Mouse (Mus musculus): ENCODE measurements around the gene Tmed6. TPM values are rescaled to one million over a fixed set of nuclear protein-coding genes. Genes with fewer than 3 reads are reported as not detected.

Gene Tmed6
- polyA plus RNA-seq, 1 experiment, result not detected

- Histone ChIP-seq H3K27ac (ENCODE audit: insufficient read depth, low read depth, low read length) (no peak overlapping the region), H3K4me1 (ENCODE audit: control insufficient read depth, insufficient read depth, low read length) (peaks cover 6% of the 10 kb centered on the region; the same call in 1 of the 2 replicates), H3K4me3 (ENCODE audit: insufficient read depth, low read length) (no peak overlapping the region)
- no peak for TF ChIP-seq CTCF (IDR thresholded peaks at IDR 0.05; ENCODE audit: low read depth, low read length)
- TF ChIP-seq POLR2A (IDR thresholded peaks at IDR 0.05; ENCODE audit: borderline replicate concordance, low read depth, low read length), result no peak
Observed at GRCm38 (mm10) chr8:107074128-107074527, 8.7 kb upstream of the Tmed6 start.

GRCm38 (mm10) chr8:107073706-107074105 lies 8.3 kb upstream of the Tmed6 start:
- H3K27ac ChIP-seq (ENCODE audit: insufficient read depth, low read depth, low read length), result no peak overlapping the region
- H3K4me3 ChIP-seq (ENCODE audit: insufficient read depth, low read length), result no peak overlapping the region
- TF ChIP-seq CTCF (IDR thresholded peaks at IDR 0.05; ENCODE audit: low read depth, low read length) (no peak), POLR2A (IDR thresholded peaks at IDR 0.05; ENCODE audit: borderline replicate concordance, low read depth, low read length) (no peak)
- H3K4me1 ChIP-seq (ENCODE audit: control insufficient read depth, insufficient read depth, low read length), result peaks cover 6% of the 10 kb centered on the region; the same call in 1 of the 2 replicates

GRCm38 (mm10) chr8:107062613-107063012 lies 2.8 kb downstream of the Tmed6 start:
- Histone ChIP-seq H3K4me1 (ENCODE audit: control insufficient read depth, insufficient read depth, low read length) (peaks cover 8% of the 10 kb centered on the region), H3K27ac (ENCODE audit: insufficient read depth, low read depth, low read length) (no peak overlapping the region), H3K4me3 (ENCODE audit: insufficient read depth, low read length) (no peak overlapping the region)
- TF ChIP-seq CTCF (IDR thresholded peaks at IDR 0.05; ENCODE audit: low read depth, low read length) (no peak), POLR2A (IDR thresholded peaks at IDR 0.05; ENCODE audit: borderline replicate concordance, low read depth, low read length) (no peak)

GRCm38 (mm10) chr8:107056973-107057369 lies 8.5 kb downstream of the Tmed6 start:
- peaks cover 8% of the 10 kb centered on the region for H3K4me1 ChIP-seq (ENCODE audit: control insufficient read depth, insufficient read depth, low read length)
- peak overlapping the region; percentile 83 for H3K4me3 ChIP-seq (ENCODE audit: insufficient read depth, low read length)
- TF ChIP-seq POLR2A (IDR thresholded peaks at IDR 0.05; ENCODE audit: borderline replicate concordance, low read depth, low read length) (no peak), CTCF (IDR thresholded peaks at IDR 0.05; ENCODE audit: low read depth, low read length) (no peak)
- peak overlapping the region; percentile 22 for H3K27ac ChIP-seq (ENCODE audit: insufficient read depth, low read depth, low read length)

GRCm38 (mm10) chr8:107056076-107056972 lies 9.1 kb downstream of the Tmed6 start, which contains the start of the genes Cog8 and Nip7:
Gene Cog8, minus strand, starts transcription at chr8:107056689.
Gene Nip7, plus strand, starts transcription at chr8:107056877.
- H3K4me3 ChIP-seq (ENCODE audit: insufficient read depth, low read length), result peak within 1 kb of the TSS; percentile 94
- H3K27ac ChIP-seq (ENCODE audit: insufficient read depth, low read depth, low read length), result peak within 1 kb of the TSS; percentile 69
- peaks cover 8% of the 10 kb centered on the region for H3K4me1 ChIP-seq (ENCODE audit: control insufficient read depth, insufficient read depth, low read length)
- TF ChIP-seq CTCF (IDR thresholded peaks at IDR 0.05; ENCODE audit: low read depth, low read length) (no peak), POLR2A (IDR thresholded peaks at IDR 0.05; ENCODE audit: borderline replicate concordance, low read depth, low read length) (no peak)

GRCm38 (mm10) chr8:107052046-107052445 lies 13.4 kb downstream of the Tmed6 start:
- Histone ChIP-seq H3K4me3 (ENCODE audit: insufficient read depth, low read length) (no peak overlapping the region), H3K27ac (ENCODE audit: insufficient read depth, low read depth, low read length) (no peak overlapping the region), H3K4me1 (ENCODE audit: control insufficient read depth, insufficient read depth, low read length) (peaks cover 3% of the 10 kb centered on the region)
- no peak for TF ChIP-seq CTCF (IDR thresholded peaks at IDR 0.05; ENCODE audit: low read depth, low read length)
- TF ChIP-seq POLR2A (IDR thresholded peaks at IDR 0.05; ENCODE audit: borderline replicate concordance, low read depth, low read length), result no peak

- H3K4me3 ChIP-seq (ENCODE audit: insufficient read depth, low read length), result peak overlapping the region; percentile 85
Observed at GRCm38 (mm10) chr8:107049480-107049879, 16.0 kb downstream of the Tmed6 start.

GRCm38 (mm10) chr8:107048061-107048941 lies 17.1 kb downstream of the Tmed6 start, which contains the start of gene Pdf:
Gene Pdf, minus strand, starts transcription at chr8:107048614.
- TF ChIP-seq POLR2A (IDR thresholded peaks at IDR 0.05; ENCODE audit: borderline replicate concordance, low read depth, low read length) (no peak), CTCF (IDR thresholded peaks at IDR 0.05; ENCODE audit: low read depth, low read length) (no peak)
- H3K4me3 ChIP-seq (ENCODE audit: insufficient read depth, low read length), result peak within 1 kb of the TSS; percentile 85
- peak within 1 kb of the TSS; percentile 63 for H3K27ac ChIP-seq (ENCODE audit: insufficient read depth, low read depth, low read length)
- peaks cover 6% of the 10 kb centered on the region for H3K4me1 ChIP-seq (ENCODE audit: control insufficient read depth, insufficient read depth, low read length)

More at GRCm38 (mm10) chr8:107049480-107049879, 16.0 kb downstream of the Tmed6 start:
- Histone ChIP-seq H3K4me1 (ENCODE audit: control insufficient read depth, insufficient read depth, low read length) (peaks cover 6% of the 10 kb centered on the region), H3K27ac (ENCODE audit: insufficient read depth, low read depth, low read length) (no peak overlapping the region)
- TF ChIP-seq CTCF (IDR thresholded peaks at IDR 0.05; ENCODE audit: low read depth, low read length), result no peak
- 0 out of 2 replicates have a peak, but pooled peaks have one; percentile 19 for TF ChIP-seq POLR2A (IDR thresholded peaks at IDR 0.05; ENCODE audit: borderline replicate concordance, low read depth, low read length)

- H3K4me3 ChIP-seq (ENCODE audit: insufficient read depth, low read length), result peak overlapping the region; percentile 85; the same call in 1 of the 2 replicates
- no peak overlapping the region for H3K27ac ChIP-seq (ENCODE audit: insufficient read depth, low read depth, low read length)
- H3K4me1 ChIP-seq (ENCODE audit: control insufficient read depth, insufficient read depth, low read length), result peaks cover 6% of the 10 kb centered on the region
- TF ChIP-seq CTCF (IDR thresholded peaks at IDR 0.05; ENCODE audit: low read depth, low read length) (no peak), POLR2A (IDR thresholded peaks at IDR 0.05; ENCODE audit: borderline replicate concordance, low read depth, low read length) (no peak)
Observed at GRCm38 (mm10) chr8:107046976-107047375, 18.5 kb downstream of the Tmed6 start.
